8 mouse cellular contexts compared by ENCODE assay signal in the genomic region with DNA sequence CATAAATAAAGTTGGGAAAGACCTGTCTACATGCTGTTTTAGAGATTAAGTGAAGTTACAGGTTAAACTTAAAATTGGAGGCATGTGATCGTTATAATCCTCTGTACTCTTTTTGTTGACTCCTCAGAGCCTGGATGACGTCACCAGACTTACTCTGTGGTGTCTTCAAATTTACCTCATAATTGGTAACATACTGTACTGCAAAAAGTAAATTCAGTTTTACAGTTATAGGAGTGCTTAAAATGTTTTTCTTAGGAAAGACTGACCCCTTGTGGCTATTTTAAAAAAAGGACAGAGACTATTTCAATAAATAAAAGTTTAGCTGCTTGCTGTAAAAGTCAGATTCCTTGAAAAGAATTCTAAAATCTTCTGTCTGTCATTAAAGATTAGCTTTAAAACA. TPM values are rescaled to one million over a fixed set of nuclear protein-coding genes. Genes with fewer than 3 reads are reported as not detected.
DNase-seq lines count a peak whose midpoint lies in the region; ATAC-seq lines count a peak whose summit lies in the region.

No protein-coding gene starts in this region.

- no peak overlapping the region for H3K4me2 ChIP-seq in neural tube, embryonic 15.5 days
- H3K4me2 ChIP-seq in heart, embryonic 11.5 days = no peak overlapping the region

- 0 out of 2 replicates have a peak, but pooled peaks cover 3% of the 10 kb centered on the region for H3K4me1 ChIP-seq in neural tube, embryonic 15.5 days
- H3K4me1 ChIP-seq in heart, embryonic 11.5 days (ENCODE audit: control insufficient read depth, insufficient read depth, low read length) = no peaks in the 10 kb centered on the region

- WGBS in neural tube, embryonic 15.5 days = 68% methylated on average over 2 of the region's 2 CpGs
- 56% methylated on average over 2 of the region's 2 CpGs for WGBS in heart, embryonic 11.5 days (ENCODE audit: insufficient replicate concordance)

- no peak for ATAC-seq in neural tube, embryonic 15.5 days (ENCODE audit: low FRiP score)
- ATAC-seq in heart, embryonic 11.5 days (replicated peaks; ENCODE audit: insufficient number of reproducible peaks, low FRiP score, low TSS enrichment) = no peak

- DNase-seq in gastrocnemius, adult 18-20 months (ENCODE audit: low spot score) = peak; percentile 11
- DNase-seq in gastrocnemius, postnatal 36 days = no peak
- peak; percentile 36 for DNase-seq in lung, postnatal 25 days (ENCODE audit: low spot score)
- DNase-seq in lung, postnatal 10 days = no peak
- peak; percentile 49 for DNase-seq in c-Kit-positive CD71-positive TER-119-positive erythroid progenitor cells, embryonic 14.5 days (ENCODE audit: low spot score)
- DNase-seq in splenic B cell, adult 2 months (ENCODE audit: low read depth, low spot score) = peak; percentile 75

- H3K27ac ChIP-seq in neural tube, embryonic 15.5 days (replicated peaks) = no peak overlapping the region
- H3K27ac ChIP-seq in heart, embryonic 11.5 days (ENCODE audit: low read depth, low read length) = no peak overlapping the region

- H3K27me3 ChIP-seq in splenic B cell, adult 2 months (ENCODE audit: control insufficient read depth, insufficient read depth, low read length, poor library complexity, severe bottlenecking) = no peaks in the 10 kb centered on the region
- H3K27me3 ChIP-seq in neural tube, embryonic 15.5 days (replicated peaks) = no peaks in the 10 kb centered on the region
- H3K27me3 ChIP-seq in heart, embryonic 11.5 days (ENCODE audit: control insufficient read depth, insufficient read depth, low read length) = no peaks in the 10 kb centered on the region

- H3K9ac ChIP-seq in neural tube, embryonic 15.5 days (replicated peaks) = no peak overlapping the region
- no peak overlapping the region for H3K9ac ChIP-seq in heart, embryonic 11.5 days (ENCODE audit: low read depth, low read length)

- H3K36me3 ChIP-seq in splenic B cell, adult 2 months (ENCODE audit: control insufficient read depth, insufficient read depth, low read length, poor library complexity, severe bottlenecking) = no peaks in the 10 kb centered on the region
- H3K36me3 ChIP-seq in neural tube, embryonic 15.5 days = no peaks in the 10 kb centered on the region; the same call in 1 of the 2 replicates
- no peaks in the 10 kb centered on the region; the same call in 1 of the 2 replicates for H3K36me3 ChIP-seq in heart, embryonic 11.5 days (ENCODE audit: control insufficient read depth, insufficient read depth, low read length)

- H3K4me3 ChIP-seq in neural tube, embryonic 15.5 days (replicated peaks) = no peak overlapping the region
- no peak overlapping the region for H3K4me3 ChIP-seq in heart, embryonic 11.5 days (ENCODE audit: low read depth, low read length)

- H3K9me3 ChIP-seq in neural tube, embryonic 15.5 days (replicated peaks) = no peaks in the 10 kb centered on the region
- no peaks in the 10 kb centered on the region for H3K9me3 ChIP-seq in heart, embryonic 11.5 days (replicated peaks; ENCODE audit: control insufficient read depth, low read length)

- intact Hi-C loops in gastrocnemius, postnatal 36 days (cut with DNase I) = loop anchor here (2.0 to 5.0 kb wide), 3 partner anchors 161 to 481 kb away; no protein-coding TSS in a partner anchor

RNA-seq across cellular contexts. Expression of gene Atrnl1, which starts 32.1 kb away (rescaled TPM):
- 1 to 10 TPM; 4.4 to 5.0 TPM for total RNA-seq in gastrocnemius, adult 18-20 months (2021)
- 1 to 10 TPM; 6.4 to 6.8 TPM for total RNA-seq in gastrocnemius, postnatal 36 days (2021)
- 7.0 and 7.3 TPM in 2 replicates for polyA plus RNA-seq in neural tube, embryonic 15.5 days (2015; fragmentation: Nextera tagmentation; extraction: Ambion mirVana)
- 4.0 and 4.4 TPM in 2 replicates for polyA plus RNA-seq in heart, embryonic 11.5 days (2014; fragmentation: Nextera tagmentation; extraction: Ambion mirVana)

Comparison
In these comparisons a context has a peak if more than half of its experiments do, and no peak if none do; other contexts are left out.
1. DNase-seq: peak in gastrocnemius, adult 18-20 months (single experiment), lung, postnatal 25 days (single experiment), c-Kit-positive CD71-positive TER-119-positive erythroid progenitor cells, embryonic 14.5 days (single experiment) and splenic B cell, adult 2 months (single experiment); none in gastrocnemius, postnatal 36 days (0 of 2) and lung, postnatal 10 days (single experiment).